Mouse (Mus musculus) gastrocnemius, postnatal 14 days (tissue): ENCODE results near the gene E130308A19Rik. TPM values are rescaled to one million over a fixed set of nuclear protein-coding genes. Genes with fewer than 3 reads are reported as not detected.
A peak's percentile ranks its signal among the peaks of the same experiment; 100 is the strongest.

Experiments used
- DNase-seq: peaks from one replicate; pipeline ENCODE4 v3.0.0; 2021; ENCODE audit warnings: mixed read lengths
- intact Hi-C: fragments of 180-260 bp; cut with DNase I; formaldehyde crosslinking; loops from one replicate; pipeline ENCODE4 v1.15.1; 2025; ENCODE audit warnings: low total_unique reads
- total RNA-seq, 2 experiments: library from RNA; stranded (reverse); gene quantifications; 2 replicates each; pipeline ENCODE4 v1.2.3; 2021

E130308A19Rik gene
- total RNA-seq, 2 experiments from 2014 or later, result 3.7 to 5.2 TPM

DNA sequence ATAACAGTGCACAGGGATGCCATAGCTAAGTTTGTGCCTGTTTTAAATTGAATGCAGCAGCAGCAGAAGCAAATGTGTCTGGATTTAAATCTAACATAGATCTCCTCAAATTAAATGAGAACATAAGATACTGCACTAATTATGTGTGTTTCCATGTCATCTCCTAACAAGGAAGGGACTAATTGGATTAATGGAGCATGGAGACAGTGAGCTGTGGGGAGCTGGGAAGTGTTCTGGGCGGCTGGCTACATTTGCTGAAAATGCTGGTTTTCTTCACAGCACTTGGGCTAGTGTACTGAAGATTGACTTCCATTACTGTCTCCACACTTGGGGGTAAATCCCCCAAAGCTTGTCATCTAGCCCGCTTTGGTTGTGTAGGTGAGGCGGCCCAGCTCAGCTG is 89.5 kb downstream of the E130308A19Rik start:
- intact Hi-C loops, result no loop called here
- no peak for DNase-seq

DNA sequence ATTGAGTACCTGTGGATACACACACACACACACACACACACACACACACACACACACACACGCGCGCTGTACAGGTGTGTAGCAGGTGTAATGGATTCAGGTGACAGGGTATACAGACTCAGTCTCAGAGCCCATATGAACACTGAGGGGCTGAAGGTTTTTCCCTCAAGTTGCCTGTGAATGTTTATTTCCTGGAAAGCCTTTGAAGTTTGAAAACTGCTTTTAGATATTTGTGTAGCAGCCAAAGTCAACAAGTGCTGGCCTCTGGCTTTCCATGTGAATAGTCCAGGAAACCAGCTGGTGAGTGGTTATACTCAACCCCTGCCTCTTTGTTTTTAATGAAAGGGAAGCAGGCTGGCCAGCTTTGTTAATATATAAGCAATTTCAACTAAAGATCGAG is 91.3 kb downstream of the E130308A19Rik start:
- no peak for DNase-seq
- intact Hi-C loops, result no loop called here

DNA sequence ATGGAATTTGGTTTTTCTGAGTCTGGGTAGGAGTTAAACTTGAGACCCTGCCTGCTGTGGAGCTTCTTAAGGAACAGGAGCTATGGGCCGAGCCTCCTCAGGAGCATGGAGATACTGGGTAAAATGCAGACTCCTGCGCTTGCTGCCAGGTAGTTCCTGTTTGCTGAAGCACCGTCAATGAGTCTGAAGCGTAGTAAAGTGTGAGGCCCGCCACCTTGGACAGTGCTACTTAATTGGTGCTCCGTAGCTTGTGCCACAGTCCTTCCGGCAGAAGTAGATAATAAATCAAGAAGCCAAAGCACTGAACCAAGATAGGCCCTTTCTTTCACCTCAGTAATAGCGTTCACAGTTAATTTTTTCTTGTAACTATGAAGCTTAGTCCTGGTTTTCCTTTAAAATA is 92.5 kb downstream of the E130308A19Rik start:
- no peak for DNase-seq

DNA sequence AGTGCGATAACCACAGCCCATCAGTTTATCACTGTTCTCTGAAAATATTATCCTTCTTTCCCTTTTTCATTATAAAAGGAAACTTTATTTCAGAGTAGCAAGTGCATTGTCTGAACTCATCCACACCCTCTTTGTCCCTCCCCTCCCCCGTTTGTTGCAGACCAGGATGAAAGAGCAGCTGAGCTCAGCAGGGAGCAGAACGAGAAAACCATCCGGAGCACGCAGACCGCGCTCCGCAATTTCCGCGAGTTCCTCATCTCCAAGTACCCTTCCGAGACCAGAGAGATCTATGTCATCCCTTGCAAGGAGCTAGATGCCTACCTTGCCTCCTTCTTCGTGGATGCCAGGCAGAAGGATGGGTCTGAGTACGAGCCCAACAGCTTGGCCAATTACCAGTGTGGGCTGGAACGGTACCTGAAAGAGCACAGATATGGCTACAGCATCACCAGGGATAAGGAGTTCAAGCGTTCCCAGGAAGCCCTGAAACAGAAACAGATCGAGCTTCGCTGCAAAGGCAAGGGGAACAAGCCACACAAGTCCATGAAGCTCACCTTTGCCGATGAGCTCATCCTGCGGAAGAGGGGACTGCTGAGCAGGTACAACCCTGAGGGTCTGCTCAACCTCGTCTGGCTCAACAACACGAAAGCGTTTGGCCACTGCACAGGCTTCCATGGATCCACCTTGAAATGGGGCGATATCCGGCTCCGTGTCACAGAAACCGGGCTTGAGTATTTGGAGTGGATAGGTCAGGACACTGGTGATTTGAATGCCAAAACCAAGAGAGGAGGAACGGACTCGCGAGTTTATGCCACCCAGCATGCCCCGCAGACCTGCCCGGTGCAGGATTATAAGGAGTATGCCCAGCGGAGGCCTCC is 93.7 kb downstream of the E130308A19Rik start:
- no peak for DNase-seq

More for the DNA sequence above, 92.5 kb downstream of the E130308A19Rik start:
- intact Hi-C loops, result no loop called here

DNA sequence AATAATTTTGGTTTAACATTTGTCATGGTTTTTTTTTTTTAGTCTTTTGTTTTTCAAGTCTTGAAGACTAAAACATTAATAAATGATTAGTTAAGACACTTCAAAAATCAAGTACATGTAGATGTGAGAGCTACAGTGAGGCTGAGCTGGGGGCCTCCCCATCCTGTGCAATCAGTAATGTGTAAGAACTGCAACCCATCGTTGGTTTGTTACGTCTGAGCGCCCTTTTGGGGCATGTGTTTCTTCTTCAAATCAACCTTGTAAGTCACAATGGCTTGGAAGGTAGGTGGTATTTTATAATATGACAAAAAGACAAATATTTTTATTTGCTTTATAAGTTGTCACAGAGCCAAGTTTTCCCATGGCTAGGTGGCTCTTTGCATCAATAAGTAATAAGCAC is 95.8 kb downstream of the E130308A19Rik start:
- DNase-seq, result no peak
- intact Hi-C loops, result no loop called here

More for the DNA sequence above, 93.7 kb downstream of the E130308A19Rik start:
- intact Hi-C loops, result no loop called here

DNA sequence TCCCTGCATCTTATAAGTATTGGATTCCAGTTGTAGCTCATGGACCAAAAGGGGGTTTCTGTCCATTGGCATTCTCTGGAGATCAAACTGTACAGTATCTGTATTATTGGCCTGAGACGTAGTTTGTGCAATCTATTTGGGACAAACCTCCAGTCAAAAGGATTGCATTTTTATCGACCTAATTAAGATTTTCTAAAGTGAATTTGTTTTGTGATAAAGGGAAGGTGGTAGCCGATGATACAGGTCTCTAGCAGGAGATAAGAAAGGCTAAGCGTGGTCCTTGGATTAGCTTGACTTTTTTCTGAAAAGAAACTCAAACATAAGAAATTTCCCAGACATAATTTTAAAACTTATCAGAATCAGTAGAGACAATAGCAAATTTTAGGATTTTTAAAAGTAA is 99.6 kb downstream of the E130308A19Rik start:
- DNase-seq, result no peak
- intact Hi-C loops, result no loop called here

DNA sequence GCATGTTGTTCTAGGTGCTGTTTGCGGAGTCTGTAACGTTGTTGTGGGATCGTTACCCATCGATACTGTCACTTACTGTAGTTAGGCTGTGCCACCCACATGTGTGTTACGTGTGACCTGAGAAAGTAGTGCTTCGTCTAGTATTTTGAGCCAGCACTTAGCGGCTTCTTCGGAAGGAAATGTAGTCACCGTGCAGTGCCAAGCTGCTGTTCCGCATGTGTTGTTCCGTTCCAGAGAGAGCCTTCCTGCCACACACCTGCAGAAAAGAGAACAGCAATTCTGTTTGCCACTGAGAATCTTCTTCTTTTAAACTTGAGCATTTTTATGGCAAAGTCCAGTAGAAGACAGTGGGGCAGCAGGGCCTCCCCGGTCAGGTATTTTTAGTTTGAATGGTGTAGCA is 100.5 kb downstream of the E130308A19Rik start:
- intact Hi-C loops, result no loop called here
- no peak for DNase-seq

DNA sequence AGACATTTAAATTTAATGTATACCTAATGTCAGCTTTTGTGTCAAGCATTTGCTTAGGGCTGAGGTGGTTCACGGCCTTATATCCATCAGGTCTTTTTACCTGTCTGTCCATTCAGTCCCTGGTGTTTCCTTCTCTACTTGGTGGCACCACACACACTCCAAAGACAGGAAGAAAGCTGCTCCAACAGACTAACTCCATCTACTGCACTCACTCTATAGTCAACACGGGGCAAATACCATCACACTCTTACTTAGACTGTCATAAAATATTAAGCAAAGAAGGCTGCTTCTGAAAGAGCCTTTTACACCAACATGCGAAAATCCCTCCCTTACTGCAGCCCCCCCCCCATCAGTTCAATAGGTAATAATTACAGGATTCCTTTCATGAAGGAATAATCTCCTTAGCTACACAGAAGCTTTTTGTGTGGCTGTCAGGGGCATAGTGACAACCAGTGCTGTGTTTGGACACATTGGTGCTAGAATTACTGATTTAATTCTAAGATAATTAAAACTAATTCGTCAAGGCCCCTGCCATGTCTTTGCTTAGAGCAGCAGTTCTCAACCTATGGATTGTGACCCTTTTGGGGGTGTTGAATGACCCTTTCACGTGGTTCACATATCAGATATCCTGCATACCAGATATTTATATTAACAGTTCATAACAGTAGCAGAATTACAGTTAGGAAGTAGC is 101.3 kb downstream of the E130308A19Rik start:
- intact Hi-C loops, result no loop called here
- DNase-seq, result no peak

DNA sequence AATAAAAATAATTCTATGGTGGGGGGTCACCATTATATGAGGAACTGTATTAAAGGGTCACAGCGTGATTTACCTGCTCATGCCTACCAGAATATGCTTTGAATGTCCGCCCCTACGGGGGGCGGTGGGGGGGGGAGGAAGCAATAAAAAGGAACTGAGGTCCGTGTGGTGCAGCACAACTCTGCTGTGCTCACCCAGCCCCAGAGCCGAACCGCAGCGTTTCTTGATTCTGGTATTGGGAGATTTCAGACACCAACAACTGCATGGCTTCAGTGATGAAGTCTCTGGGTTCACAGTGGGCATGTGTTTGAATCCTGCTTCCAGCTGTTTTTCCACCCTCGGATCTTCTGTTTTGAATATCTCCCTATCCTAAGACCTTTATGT is 101.9 kb downstream of the E130308A19Rik start:
- intact Hi-C loops, result no loop called here
- no peak for DNase-seq

DNA sequence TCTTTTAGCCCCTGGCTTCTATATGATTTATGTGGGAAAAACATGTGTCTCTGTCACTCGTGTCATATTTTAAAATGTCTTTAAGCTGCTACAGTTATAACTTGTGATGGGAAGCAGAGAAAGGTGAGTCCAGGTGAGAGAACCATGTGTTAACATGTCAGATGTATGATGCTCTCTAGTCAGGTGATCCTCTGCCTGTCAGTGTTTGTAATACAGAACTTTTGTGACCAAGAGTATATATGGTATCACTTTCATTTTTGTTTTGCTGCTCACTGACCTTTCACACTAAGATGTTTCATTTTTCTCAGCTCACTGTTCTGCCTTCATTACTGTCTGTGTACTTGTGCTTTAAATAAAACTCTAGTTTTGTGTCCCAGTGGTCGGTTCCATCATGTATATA is 102.8 kb downstream of the E130308A19Rik start:
- no peak for DNase-seq
- intact Hi-C loops, result no loop called here

DNA sequence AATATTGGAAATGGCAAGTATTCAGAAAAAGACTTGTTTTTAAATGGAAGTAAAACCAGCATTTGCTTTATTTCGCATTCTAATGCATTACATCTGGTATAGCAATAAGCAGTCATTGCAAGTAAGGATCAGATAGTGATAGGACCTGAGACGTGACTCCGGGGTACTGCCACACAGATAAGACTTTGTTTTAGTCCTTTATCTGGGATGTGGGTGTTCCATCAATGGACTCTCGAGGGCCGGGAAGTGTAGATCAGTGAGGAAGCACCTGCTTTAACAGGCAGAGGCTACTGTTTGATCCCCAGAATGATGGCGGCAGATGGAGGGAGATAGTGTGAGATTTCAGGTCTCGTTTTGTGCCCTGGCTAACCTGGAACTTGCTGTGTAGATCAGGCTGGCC is 105.5 kb downstream of the E130308A19Rik start:
- intact Hi-C loops, result no loop called here
- no peak for DNase-seq

DNA sequence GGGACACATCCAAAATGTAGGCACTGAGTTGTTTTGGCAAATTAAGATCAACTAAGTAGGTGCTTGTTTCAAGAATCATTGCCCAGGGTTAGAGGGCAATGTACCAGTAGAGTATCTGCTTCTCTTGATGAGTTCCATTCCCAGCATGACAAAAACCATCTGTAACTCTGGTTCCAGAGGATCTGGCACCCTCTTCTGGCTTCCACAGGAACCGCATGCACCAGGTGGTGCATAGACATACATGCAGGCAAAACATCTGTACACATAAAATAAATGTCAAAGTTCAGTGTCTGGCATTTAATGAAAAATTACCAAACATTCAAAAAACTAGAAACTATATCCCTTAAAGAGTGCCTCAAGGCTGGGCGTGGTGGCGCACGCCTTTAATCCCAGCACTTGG is 113.3 kb downstream of the E130308A19Rik start:
- no peak for DNase-seq
- intact Hi-C loops, result no loop called here

DNA sequence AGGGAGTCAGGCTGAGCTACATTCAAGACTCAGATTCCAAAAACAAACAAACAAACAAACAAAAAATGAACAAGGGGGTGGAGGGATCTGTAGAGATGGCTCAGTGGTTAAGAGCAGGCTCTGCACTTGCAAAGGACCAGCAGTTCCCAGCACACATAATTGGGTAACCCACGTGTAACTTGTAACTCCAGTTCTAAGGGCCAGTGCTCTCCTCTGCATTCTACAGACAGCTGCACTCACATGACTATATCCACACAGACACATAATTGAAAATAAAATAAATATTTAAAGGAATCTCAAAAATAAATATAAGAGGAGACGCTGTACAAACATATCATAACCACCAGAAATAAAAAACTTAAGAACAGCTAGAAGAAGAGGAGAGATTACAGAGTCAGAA is 113.9 kb downstream of the E130308A19Rik start:
- intact Hi-C loops, result no loop called here
- DNase-seq, result no peak

DNA sequence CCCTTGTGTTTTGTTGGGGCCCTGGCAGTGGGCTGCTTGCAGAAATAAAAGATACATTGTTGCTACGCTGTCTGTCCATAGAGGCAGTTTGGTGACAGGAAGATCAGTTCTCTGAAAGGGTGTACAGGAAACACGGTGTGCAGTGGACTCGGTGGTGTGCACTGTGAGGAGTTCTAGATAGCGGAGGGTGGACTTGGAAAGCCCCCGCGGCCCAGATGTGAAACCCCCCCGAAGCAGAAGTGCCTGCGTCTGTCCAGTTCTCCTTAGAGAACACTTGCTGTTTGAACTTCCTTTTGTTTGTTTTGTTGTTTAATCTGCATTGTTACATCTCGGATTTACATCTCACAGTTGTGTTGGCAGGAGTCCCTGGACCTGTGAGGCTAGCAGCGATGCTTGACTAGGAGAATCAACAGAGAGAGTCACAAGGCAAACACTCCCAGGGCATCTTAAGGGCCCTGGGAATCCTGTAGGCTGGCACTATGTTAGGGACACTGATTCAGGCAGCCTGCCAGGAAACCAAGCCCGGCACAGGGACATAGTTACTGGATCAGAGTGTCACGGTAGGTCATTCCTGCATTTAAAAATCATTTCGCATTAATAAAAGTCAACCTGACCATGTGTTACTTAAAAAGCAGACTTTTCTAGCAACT is 127.6 kb downstream of the E130308A19Rik start:
- DNase-seq, result peak; percentile 21
- intact Hi-C loops, result loop anchor here (10.0 kb wide), 1 partner anchor 119 kb away; no protein-coding TSS in a partner anchor

DNA sequence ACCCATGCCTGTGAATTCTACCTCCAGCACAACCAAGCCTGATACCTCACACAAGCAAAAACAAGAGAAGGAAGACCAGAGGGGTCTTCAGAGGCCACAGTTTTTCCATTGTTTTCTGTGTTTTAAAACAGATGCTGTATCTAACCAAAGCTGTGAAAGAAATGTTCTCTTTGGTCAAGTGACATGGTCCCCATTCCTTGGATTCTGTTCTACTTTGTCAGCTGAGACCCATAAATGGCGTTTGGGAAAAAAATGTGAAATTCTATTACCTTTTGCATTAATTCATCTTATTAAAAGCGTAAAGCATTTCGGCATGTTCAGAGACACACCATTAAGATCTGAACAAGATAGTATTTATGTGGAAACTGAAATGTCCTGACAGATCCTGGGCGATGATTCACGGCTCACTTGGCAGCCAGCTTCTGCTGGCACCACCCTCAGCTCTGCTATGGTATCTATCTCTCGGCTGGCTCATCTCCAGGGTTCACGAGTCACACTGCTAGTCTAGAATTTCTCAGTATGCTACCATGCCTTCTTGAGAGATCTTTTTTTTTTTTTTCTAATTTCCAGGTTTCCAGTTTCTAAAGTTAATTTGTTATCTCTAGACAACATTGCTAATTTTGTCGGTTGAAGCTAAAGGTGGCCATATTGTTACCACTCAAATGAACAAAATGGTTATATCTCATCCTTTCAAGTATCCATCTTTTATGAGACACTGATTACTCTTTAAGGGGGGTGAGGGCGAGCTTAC is 130.5 kb downstream of the E130308A19Rik start:
- intact Hi-C loops, result loop anchor here (10.0 kb wide), 1 partner anchor 122 kb away; no protein-coding TSS in a partner anchor
- DNase-seq, result peak; percentile 70

DNA sequence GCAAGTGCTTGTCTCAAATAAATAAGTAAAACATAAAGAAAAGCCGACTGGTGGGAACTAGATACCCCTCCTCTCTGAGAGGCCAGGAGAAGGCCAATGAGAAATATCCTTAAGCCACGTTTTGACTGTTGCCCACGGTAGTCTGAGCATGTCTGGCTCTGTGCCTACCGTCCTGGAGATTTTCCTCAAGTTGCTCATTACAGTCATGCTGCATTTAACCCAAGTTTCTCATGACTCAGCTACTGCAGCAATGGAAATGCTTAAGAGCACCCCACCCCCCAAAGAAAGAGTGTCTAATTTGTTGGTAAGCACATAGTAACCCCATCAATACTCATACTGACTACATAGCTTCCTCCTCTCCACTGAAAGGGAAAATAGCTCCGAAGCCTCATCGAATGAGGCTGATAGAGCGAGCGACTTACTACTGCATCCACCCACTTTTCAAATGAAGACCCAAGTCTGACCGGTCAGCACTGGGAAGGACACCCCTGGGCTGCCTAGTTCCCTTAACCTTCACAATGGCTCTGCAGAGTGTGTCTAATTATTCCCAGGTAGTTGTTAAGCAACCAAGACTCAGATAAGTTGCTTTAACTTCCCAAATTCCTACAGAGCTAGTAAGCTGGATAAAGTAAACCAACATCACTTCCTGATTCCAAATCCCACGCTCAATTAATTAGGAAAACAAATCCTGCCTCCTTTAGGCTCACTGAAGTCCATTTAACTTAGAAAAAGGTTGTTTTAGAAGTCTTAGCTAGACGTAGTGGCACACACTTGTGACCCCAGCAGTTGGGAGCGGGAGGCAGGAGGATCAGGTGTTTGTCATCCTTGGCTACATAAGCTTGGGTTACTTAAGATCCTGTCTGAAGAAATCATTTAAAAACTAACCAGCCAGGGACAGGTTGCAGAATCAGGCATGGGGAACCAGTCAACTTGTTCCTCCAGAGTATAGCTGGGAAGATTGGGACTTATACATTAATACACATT is 131.7 kb downstream of the E130308A19Rik start:
- DNase-seq, result no peak
- intact Hi-C loops, result loop anchor here (10.0 kb wide), 1 partner anchor 123 kb away; no protein-coding TSS in a partner anchor

DNA sequence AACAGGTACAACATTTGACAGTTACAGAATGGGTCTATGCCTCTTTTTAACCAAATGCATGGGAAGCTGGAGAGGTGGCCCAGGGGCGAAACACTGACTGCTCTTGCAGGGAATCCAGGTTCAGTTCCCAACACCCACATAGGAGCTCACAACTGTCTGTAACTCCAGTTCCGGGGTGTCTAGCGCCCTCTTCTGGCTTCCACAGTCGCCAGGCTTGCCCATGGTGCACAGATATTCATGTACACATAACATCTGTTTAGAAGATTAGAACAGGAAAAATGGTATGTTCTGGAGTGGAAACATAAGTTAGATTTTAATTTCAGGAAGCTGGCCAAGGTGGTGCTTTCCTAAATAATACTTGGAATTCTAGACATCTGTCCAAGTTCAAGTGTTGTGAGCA is 134.0 kb downstream of the E130308A19Rik start:
- DNase-seq, result no peak
- intact Hi-C loops, result no loop called here

DNA sequence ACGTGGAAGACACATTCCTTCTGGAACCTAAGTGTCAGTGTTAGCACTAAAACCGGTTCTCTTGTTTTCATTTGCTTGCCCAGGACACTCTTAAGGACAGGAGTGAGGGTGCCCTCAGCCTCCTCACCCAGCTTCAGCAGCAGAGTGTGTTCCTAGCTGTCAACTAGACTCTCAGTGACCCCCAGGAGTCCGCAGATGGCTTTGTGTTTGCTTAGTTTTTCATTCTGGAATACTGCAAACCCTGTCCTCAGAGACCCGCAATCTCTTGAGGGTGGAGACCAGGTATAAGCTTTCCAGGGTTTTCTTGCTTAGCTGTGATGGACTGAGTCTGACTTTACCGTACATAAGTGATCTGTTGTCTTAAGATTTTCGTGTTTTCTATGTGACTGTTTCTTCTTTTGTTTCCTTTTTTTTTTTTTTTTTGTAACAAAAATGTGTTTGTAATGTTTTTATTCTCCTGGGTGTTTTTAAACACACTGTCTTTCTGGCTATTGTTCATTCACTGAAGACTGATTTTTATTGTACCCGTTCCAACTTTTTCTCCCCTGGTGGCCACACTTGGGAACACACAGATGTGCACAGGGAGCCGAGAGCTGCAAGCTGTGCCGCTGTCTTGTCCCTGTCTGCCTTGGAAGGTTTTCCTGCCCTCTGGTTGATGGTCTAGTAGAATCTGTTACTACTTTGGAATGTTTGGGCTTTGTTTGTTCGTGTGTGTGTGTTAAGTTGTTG is 134.8 kb downstream of the E130308A19Rik start:
- peak; percentile 56 for DNase-seq
- intact Hi-C loops, result no loop called here
